Mouse (Mus musculus): ENCODE results near the gene Dph5. TPM values are rescaled to one million over a fixed set of nuclear protein-coding genes. Genes with fewer than 3 reads are reported as not detected.

Gene Dph5
- polyA plus RNA-seq, 1 experiment, result 14.1 TPM

- Histone ChIP-seq H3K4me3 (ENCODE audit: insufficient read depth, poor library complexity, severe bottlenecking) (no peak overlapping the region), H3K27me3 (ENCODE audit: control insufficient read depth, insufficient read depth, insufficient read length) (no peaks in the 10 kb centered on the region), H3K36me3 (ENCODE audit: control insufficient read depth, insufficient read depth) (peaks cover 71% of the 10 kb centered on the region), H3K79me3 (ENCODE audit: low read depth) (no peaks in the 10 kb centered on the region), H3ac (ENCODE audit: control insufficient read depth, insufficient read length, low read depth) (no peak overlapping the region), H3K79me2 (ENCODE audit: control insufficient read depth, insufficient read depth) (no peaks in the 10 kb centered on the region)
- TF ChIP-seq MAX (IDR thresholded peaks at IDR 0.05) (no peak), USF1 (IDR thresholded peaks at IDR 0.05; ENCODE audit: low read depth) (no peak), MYOD1 (IDR thresholded peaks at IDR 0.05; ENCODE audit: control insufficient read depth, insufficient read length, low read depth) (no peak), CTCF (IDR thresholded peaks at IDR 0.05; ENCODE audit: control insufficient read depth, insufficient read depth, insufficient read length) (no peak), MYOG (IDR thresholded peaks at IDR 0.05; ENCODE audit: control insufficient read depth, extremely low read depth, insufficient read length) (no peak), CEBPB (IDR thresholded peaks at IDR 0.05; ENCODE audit: low read depth) (no peak), FOSL1 (IDR thresholded peaks at IDR 0.05; ENCODE audit: insufficient read depth, low read length, poor library complexity, severe bottlenecking) (no peak)
Observed at GRCm38 (mm10) chr3:115979000-115979399, 91.4 kb downstream of the Dph5 start.

DNA sequence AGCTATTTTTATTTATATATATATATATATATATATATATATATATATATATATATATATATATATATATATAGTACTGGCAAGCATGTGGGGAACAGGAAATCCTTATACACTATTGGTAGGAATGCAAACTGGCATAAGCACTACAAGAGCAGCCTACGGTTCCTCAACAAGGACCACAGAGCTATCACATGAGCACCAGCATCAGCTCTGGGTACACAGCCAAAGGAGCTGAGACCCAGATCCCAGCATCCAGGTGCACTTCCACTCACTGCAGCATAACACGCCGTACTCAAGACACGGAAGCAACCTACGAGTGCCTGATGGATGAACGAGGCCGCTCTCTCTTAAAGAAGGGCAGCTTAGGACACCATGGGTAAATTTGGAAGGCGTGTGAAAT is 95.6 kb downstream of the Dph5 start:
- Histone ChIP-seq H3K27me3 (ENCODE audit: control insufficient read depth, insufficient read depth, insufficient read length) (no peaks in the 10 kb centered on the region), H3K36me3 (ENCODE audit: control insufficient read depth, insufficient read depth) (peaks cover 69% of the 10 kb centered on the region), H3K79me3 (ENCODE audit: low read depth) (no peaks in the 10 kb centered on the region), H3K4me3 (ENCODE audit: insufficient read depth, poor library complexity, severe bottlenecking) (no peak overlapping the region), H3ac (ENCODE audit: control insufficient read depth, insufficient read length, low read depth) (no peak overlapping the region), H3K79me2 (ENCODE audit: control insufficient read depth, insufficient read depth) (no peaks in the 10 kb centered on the region)
- TF ChIP-seq MAX (IDR thresholded peaks at IDR 0.05) (no peak), CTCF (IDR thresholded peaks at IDR 0.05; ENCODE audit: control insufficient read depth, insufficient read depth, insufficient read length) (no peak), FOSL1 (IDR thresholded peaks at IDR 0.05; ENCODE audit: insufficient read depth, low read length, poor library complexity, severe bottlenecking) (no peak), CEBPB (IDR thresholded peaks at IDR 0.05; ENCODE audit: low read depth) (no peak), MYOD1 (IDR thresholded peaks at IDR 0.05; ENCODE audit: control insufficient read depth, insufficient read length, low read depth) (no peak), MYOG (IDR thresholded peaks at IDR 0.05; ENCODE audit: control insufficient read depth, extremely low read depth, insufficient read length) (no peak), USF1 (IDR thresholded peaks at IDR 0.05; ENCODE audit: low read depth) (no peak)

Small RNA genes lying within 50 kb of the gene (microRNA-seq; reads per million reads assigned to microRNA genes)
- not detected for gene Mir669n (ENCODE audit: borderline microRNAs expressed)

Other genes starting within 250 kb of the Dph5 start
- 2.9 TPM for gene S1pr1, start 172.8 kb upstream of the Dph5 start, polyA plus RNA-seq (2012; fragmentation: generic; extraction: Trizol)
- 7.9 TPM for gene Slc30a7, start 119.6 kb downstream of the Dph5 start, polyA plus RNA-seq (2012; fragmentation: generic; extraction: Trizol)
- 8.4 TPM for gene Extl2, start 119.6 kb downstream of the Dph5 start, polyA plus RNA-seq (2012; fragmentation: generic; extraction: Trizol)
- 11.5 TPM for gene Vcam1, start 241.9 kb downstream of the Dph5 start, polyA plus RNA-seq (2012; fragmentation: generic; extraction: Trizol)

All from C2C12 (cell line).